Mouse (Mus musculus): Measurements from ENCODE around the gene Rprml.

Rprml gene

GRCm38 (mm10) chr11:103663119-103663518 is 13.7 kb downstream of the Rprml start:
- DNase-seq (ENCODE audit: low spot score in 2 of 2): no peak

DNA sequence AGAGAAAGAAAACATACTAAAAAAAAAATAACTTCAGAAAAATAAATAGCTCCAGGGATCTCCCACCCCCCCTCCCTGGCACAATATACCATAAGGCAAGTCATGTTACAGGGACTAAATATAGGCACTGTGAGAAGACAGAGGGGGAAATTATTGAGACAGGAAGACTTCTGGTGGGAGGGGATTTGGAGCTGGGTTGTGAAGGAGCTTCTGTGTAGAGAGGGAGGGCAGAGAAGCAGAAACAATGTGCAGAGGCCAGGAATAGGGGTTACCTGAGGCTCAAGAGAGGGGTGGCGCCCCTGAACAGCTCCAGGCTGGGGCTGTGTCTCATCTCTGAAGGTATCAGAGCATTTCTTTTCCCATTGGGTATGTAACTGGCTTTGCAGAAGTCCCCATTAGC is 16.3 kb downstream of the Rprml start:
- no peak for DNase-seq (ENCODE audit: low spot score in 2 of 2)

DNA sequence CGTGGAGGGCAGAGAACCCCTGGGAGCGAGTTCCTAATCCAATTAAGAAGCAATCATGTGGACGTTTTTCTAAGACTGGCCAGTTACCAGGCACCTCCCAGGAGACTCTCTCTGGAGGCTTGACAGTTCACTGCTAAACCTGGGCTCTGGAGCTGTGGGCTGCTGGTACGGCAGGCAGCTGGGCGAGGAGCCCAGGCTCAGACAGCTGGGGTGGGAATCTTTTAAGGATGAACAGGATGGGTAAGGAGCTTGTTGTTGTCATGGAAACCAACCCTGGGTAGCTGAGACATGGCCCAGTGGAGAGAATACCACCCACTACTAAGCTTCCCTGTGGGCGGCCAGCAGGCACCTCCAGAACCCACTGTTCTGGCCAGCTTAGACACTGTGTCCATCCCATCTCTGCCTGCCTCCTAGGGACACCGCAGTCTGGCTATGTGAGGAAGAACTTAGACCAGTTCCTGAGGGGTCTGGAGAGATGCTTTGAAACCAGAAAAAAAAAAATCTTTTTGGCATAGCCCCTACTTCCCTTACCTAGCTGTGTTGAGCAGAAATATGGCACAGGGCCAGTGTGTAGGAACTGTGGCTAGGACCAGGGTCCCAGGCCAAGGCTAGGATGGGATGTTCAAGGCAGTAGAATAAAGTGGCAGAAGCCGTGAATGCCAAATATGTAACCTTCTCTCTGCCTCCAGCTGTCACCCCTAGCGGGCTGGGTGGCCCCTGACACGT is 17.0 kb downstream of the Rprml start:
- DNase-seq (ENCODE audit: low spot score in 2 of 2): no peak

- DNase-seq (ENCODE audit: low spot score in 2 of 2): no peak
Measured at GRCm38 (mm10) chr11:103666907-103667426, 17.6 kb downstream of the Rprml start.

GRCm38 (mm10) chr11:103675556-103675955 is 26.2 kb downstream of the Rprml start:
- DNase-seq (ENCODE audit: low spot score in 2 of 2): peak in 1 of 2 experiments; percentile 36

GRCm38 (mm10) chr11:103677042-103677441 is 27.7 kb downstream of the Rprml start:
- peak in 1 of 2 experiments; percentile 22 for DNase-seq (ENCODE audit: low spot score in 2 of 2)

GRCm38 (mm10) chr11:103683667-103684334 is 34.4 kb downstream of the Rprml start:
- no peak for DNase-seq (ENCODE audit: low spot score in 2 of 2)

GRCm38 (mm10) chr11:103685261-103685736 is 35.9 kb downstream of the Rprml start:
- no peak for DNase-seq (ENCODE audit: low spot score in 2 of 2)

DNA sequence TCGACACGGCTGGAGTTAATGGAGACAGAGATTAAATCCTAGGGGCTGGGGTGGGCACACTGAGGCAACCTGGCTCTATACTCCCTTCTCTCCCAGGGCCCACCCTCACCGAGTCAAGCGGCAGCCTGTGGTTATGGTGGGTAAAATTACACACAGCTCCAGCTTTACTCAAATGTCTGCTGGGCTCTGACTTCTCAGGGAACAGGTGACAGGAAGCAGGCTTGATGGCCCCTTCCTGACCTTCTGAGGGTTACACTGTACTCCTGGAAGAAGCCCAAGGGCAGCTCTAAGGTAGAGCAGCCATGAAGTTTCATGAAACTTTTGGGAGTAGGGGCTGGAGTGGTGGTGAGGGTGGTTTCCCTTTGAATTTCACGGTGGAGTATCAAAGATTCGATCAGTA is 37.3 kb downstream of the Rprml start:
- no peak for DNase-seq (ENCODE audit: low spot score in 2 of 2)

DNA sequence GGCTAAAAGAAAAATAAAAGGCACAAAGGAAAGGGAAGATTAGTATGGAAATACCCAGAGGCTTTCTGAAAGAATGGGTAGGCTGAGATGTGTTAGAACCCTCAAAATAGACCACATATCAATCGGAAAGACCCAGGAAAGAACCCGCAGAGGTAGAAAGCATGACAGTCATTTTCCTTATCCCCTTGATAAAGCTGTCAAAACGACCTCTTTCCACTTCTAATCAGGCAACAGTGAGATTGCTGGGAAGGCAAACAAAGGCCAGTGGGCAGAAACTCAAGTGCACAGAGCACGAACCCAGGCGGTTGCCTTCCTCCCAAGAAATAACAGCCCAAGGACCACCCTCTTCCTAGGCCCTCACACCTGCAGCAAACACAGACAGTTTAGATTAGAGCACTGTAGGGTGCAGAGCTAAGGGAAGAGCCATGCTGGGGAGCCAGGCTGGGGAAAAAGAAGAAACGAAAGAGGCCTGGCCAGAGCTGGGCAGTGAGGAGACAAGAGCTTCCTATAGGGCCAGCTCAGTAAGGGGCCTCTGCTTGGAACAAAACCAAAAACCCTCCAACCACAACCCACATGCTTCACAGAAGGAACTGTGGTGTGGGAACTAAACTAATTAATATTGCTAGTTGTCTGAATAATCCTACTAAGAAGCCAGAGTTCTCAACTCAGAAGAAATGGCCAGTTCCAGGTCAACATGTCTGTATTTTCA is 39.1 kb downstream of the Rprml start:
- no peak for DNase-seq (ENCODE audit: low spot score in 2 of 2)

DNA sequence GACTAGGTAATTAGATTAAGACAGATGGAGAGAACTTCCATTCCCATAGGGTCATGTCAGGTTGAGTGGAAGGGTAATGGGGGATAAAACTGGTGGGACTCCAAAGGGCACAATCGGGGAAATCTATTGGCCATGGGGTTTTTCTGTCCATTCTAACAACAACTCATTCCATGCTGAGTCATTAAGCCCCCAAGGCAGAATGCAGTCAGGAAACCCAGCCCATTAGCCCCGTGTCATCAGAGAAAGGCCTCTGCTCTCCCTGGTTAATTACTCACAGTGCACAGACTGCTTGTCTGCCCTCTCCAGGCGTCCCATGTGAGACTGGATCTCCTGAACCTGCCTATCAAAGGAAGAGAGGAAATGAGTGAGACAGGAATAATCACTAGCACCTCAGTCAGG is 39.6 kb downstream of the Rprml start:
- no peak for DNase-seq (ENCODE audit: low spot score in 2 of 2)

DNA sequence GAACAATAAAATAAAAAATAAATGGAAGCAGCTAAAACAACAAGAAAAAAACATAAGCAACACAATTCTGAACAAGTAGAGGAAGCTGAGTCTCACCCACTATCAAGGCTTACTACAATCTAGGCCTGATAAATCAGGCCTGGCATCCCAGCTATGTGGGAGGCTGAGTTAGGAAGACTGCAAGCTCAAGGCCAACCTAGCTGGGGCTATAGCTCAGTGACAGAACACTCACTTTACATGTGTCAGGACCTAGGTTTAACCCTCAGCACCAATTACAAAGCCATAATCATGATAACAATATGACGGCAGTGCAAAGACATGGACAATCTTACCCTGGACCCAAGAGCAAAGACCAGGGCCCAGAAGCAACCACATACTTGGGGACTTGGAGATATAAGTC is 41.7 kb downstream of the Rprml start:
- no peak for DNase-seq (ENCODE audit: low spot score in 2 of 2)

GRCm38 (mm10) chr11:103693241-103693640 is 43.9 kb downstream of the Rprml start:
- DNase-seq (ENCODE audit: low spot score in 2 of 2): no peak

- no peak for DNase-seq (ENCODE audit: low spot score in 2 of 2)
Measured at GRCm38 (mm10) chr11:103696851-103697564, 47.6 kb downstream of the Rprml start.

DNA sequence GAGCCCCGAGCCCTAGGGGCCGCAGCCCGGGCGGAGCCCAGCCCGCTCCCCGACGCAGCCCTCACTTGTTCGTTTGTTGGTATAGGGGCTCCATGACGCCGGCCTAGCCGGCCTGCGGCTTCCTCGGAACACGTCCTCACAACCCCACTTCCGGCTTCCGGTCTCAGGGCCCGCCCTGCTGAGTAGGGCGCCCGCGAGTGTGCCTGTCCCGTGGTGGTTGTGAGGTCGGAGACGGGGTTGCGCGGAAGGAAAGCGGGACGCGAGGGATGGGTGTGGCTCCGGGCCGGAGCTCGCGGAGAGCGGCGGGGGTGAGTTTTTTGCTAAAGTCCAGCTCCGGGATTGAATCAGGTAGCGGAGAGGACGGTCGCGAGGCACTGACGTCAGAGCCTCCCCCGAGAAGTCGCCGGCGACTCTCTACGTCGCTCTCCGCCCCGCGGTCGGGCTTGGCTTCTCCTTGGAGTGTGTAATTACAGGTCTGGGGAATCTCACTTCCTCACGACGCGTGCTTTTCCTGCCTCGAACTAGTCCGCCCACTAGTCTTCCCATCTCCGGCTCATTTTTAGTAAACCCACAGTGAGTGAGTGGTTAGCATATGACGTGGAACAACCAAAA is 48.3 kb downstream of the Rprml start, which contains the start of gene Gosr2:
Gene Gosr2 (minus strand): TSS at position 334 of the 612 bp plus-strand sequence.
- DNase-seq (ENCODE audit: low spot score in 2 of 2): peak; percentile 93 to 95

GRCm38 (mm10) chr11:103698226-103698625 is 48.9 kb downstream of the Rprml start:
- peak; percentile 31 to 52 for DNase-seq (ENCODE audit: low spot score in 2 of 2)

All from heart, adult 9 months (tissue).